Mouse (Mus musculus): ENCODE results near the gene Chrng. TPM values are rescaled to one million over a fixed set of nuclear protein-coding genes. Genes with fewer than 3 reads are reported as not detected.

Gene Chrng
- not detected for total RNA-seq (2023)

GRCm38 (mm10) chr1:87204465-87204864, at the start of gene Chrng:
Gene Chrng, plus strand, starts transcription at chr1:87204657.

GRCm38 (mm10) chr1:87156199-87156587, 48.3 kb upstream of the Chrng start, which contains the start of gene Ecel1:
Gene Ecel1, minus strand, starts transcription at chr1:87156521.

GRCm38 (mm10) chr1:87183013-87183412, 21.4 kb upstream of the Chrng start, which contains the start of gene Prss56:
Gene Prss56, plus strand, starts transcription at chr1:87183313.

GRCm38 (mm10) chr1:87190429-87190828, 14.0 kb upstream of the Chrng start, which contains the start of gene Chrnd:
Gene Chrnd, plus strand, starts transcription at chr1:87190607.

GRCm38 (mm10) chr1:87213735-87214704, 9.6 kb downstream of the Chrng start, which contains the start of gene Eif4e2:
Gene Eif4e2, plus strand, starts transcription at chr1:87213914.

Other genes with a start within 250 kb of the Chrng start
- not detected for gene Alppl2, start 114.7 kb upstream of the Chrng start, total RNA-seq (2023)
- gene Alpi, start 103.1 kb upstream of the Chrng start, total RNA-seq (2023), result not detected
- gene Akp3, start 79.7 kb upstream of the Chrng start, total RNA-seq (2023), result not detected
- 1 to 10 TPM in 1 of 2 experiments, not detected in 1; 1.6 TPM for gene Ecel1, start 48.1 kb upstream of the Chrng start, total RNA-seq (2023)
- not detected for gene Prss56, start 21.3 kb upstream of the Chrng start, total RNA-seq (2023)
- not detected for gene Chrnd, start 14.1 kb upstream of the Chrng start, total RNA-seq (2023)
- 100 to 1,000 TPM; 138 to 147 TPM for gene Eif4e2, start 9.3 kb downstream of the Chrng start, total RNA-seq (2023)
- gene Efhd1, start 59.7 kb downstream of the Chrng start, total RNA-seq (2023), result not detected
- 100 to 1,000 TPM; 128 to 137 TPM for gene Gigyf2, start 122.3 kb downstream of the Chrng start, total RNA-seq (2023)
- not detected for gene Kcnj13, start 190.1 kb downstream of the Chrng start, total RNA-seq (2023)